Mouse (Mus musculus): Measurements from ENCODE around the gene Dapk1. TPM values are rescaled to one million over a fixed set of nuclear protein-coding genes. Genes with fewer than 3 reads are reported as not detected.

Dapk1 gene
- polyA plus RNA-seq, 1 experiment from 2014 or later = 34.1 TPM

- no peak for ATAC-seq
Observed at GRCm38 (mm10) chr13:60648350-60648749, 46.6 kb downstream of the Dapk1 start.

DNA sequence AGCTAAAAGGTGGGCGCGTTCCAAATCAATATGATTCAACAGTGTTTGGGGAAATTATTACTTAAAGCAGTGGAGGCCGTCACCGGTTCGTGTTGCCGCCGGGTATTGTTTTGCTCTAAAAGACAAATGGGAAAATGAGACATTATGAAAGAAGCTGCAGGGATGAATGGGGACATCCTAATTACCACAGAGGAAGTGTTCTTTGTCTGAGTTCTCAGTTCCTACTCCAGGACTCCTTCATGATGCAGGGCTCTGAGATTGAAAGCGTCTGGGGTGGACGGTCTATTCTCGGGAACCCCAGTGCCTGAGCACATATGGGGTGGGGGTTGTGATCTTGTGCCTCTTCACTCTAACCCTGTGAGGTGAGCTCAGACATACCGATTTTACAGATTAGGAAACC, 48.3 kb downstream of the Dapk1 start:
- Histone ChIP-seq H3K27ac (ENCODE audit: low read depth, low read length) (no peak overlapping the region), H3K4me2 (ENCODE audit: low read length) (no peak overlapping the region), H3K4me1 (ENCODE audit: control insufficient read depth, insufficient read depth, low read length) (no peaks in the 10 kb centered on the region), H3K36me3 (ENCODE audit: control insufficient read depth, insufficient read depth, low read length) (0 out of 2 replicates have a peak, but pooled peaks cover 2% of the 10 kb centered on the region), H3K9me3 (replicated peaks; ENCODE audit: control insufficient read depth, low read length) (no peaks in the 10 kb centered on the region), H3K4me3 (ENCODE audit: low read depth, low read length) (no peak overlapping the region), H3K9ac (ENCODE audit: low read length) (no peak overlapping the region), H3K27me3 (replicated peaks; ENCODE audit: control insufficient read depth, insufficient read depth, low read length) (no peaks in the 10 kb centered on the region)
- 86% methylated on average over 11 of the region's 11 CpGs for WGBS
- DNase-seq (ENCODE audit: low spot score) = no peak
- ATAC-seq = no peak

More at GRCm38 (mm10) chr13:60648350-60648749, 46.6 kb downstream of the Dapk1 start:
- Histone ChIP-seq H3K9me3 (replicated peaks; ENCODE audit: control insufficient read depth, low read length) (no peaks in the 10 kb centered on the region), H3K27me3 (replicated peaks; ENCODE audit: control insufficient read depth, insufficient read depth, low read length) (no peaks in the 10 kb centered on the region), H3K4me2 (ENCODE audit: low read length) (no peak overlapping the region), H3K27ac (ENCODE audit: low read depth, low read length) (no peak overlapping the region), H3K4me1 (ENCODE audit: control insufficient read depth, insufficient read depth, low read length) (no peaks in the 10 kb centered on the region), H3K9ac (ENCODE audit: low read length) (no peak overlapping the region), H3K36me3 (ENCODE audit: control insufficient read depth, insufficient read depth, low read length) (0 out of 2 replicates have a peak, but pooled peaks cover 2% of the 10 kb centered on the region), H3K4me3 (ENCODE audit: low read depth, low read length) (no peak overlapping the region)
- WGBS = 92% methylated on average over 5 of the region's 5 CpGs
- DNase-seq (ENCODE audit: low spot score) = no peak

- Histone ChIP-seq H3K27me3 (replicated peaks; ENCODE audit: control insufficient read depth, insufficient read depth, low read length) (no peaks in the 10 kb centered on the region), H3K36me3 (ENCODE audit: control insufficient read depth, insufficient read depth, low read length) (peaks cover 6% of the 10 kb centered on the region; the same call in 1 of the 2 replicates), H3K9me3 (replicated peaks; ENCODE audit: control insufficient read depth, low read length) (no peaks in the 10 kb centered on the region), H3K4me2 (ENCODE audit: low read length) (no peak overlapping the region), H3K4me3 (ENCODE audit: low read depth, low read length) (no peak overlapping the region), H3K27ac (ENCODE audit: low read depth, low read length) (no peak overlapping the region), H3K4me1 (ENCODE audit: control insufficient read depth, insufficient read depth, low read length) (no peaks in the 10 kb centered on the region), H3K9ac (ENCODE audit: low read length) (no peak overlapping the region)
- WGBS = 84% methylated on average over 2 of the region's 2 CpGs
- DNase-seq (ENCODE audit: low spot score) (no peak), ATAC-seq (no peak)
Observed at GRCm38 (mm10) chr13:60654017-60654565, 52.3 kb downstream of the Dapk1 start.

- Histone ChIP-seq H3K4me3 (ENCODE audit: low read depth, low read length) (no peak overlapping the region), H3K9ac (ENCODE audit: low read length) (no peak overlapping the region), H3K4me2 (ENCODE audit: low read length) (no peak overlapping the region), H3K4me1 (ENCODE audit: control insufficient read depth, insufficient read depth, low read length) (no peaks in the 10 kb centered on the region), H3K27ac (ENCODE audit: low read depth, low read length) (no peak overlapping the region), H3K36me3 (ENCODE audit: control insufficient read depth, insufficient read depth, low read length) (peaks cover 8% of the 10 kb centered on the region; the same call in 1 of the 2 replicates), H3K9me3 (replicated peaks; ENCODE audit: control insufficient read depth, low read length) (no peaks in the 10 kb centered on the region), H3K27me3 (replicated peaks; ENCODE audit: control insufficient read depth, insufficient read depth, low read length) (no peaks in the 10 kb centered on the region)
- no peak for DNase-seq (ENCODE audit: low spot score)
- 79% methylated on average over 3 of the region's 3 CpGs for WGBS
- ATAC-seq = no peak
Observed at GRCm38 (mm10) chr13:60655246-60655645, 53.5 kb downstream of the Dapk1 start.

- Histone ChIP-seq H3K9ac (ENCODE audit: low read length) (no peak overlapping the region), H3K27me3 (replicated peaks; ENCODE audit: control insufficient read depth, insufficient read depth, low read length) (no peaks in the 10 kb centered on the region), H3K4me2 (ENCODE audit: low read length) (no peak overlapping the region), H3K9me3 (replicated peaks; ENCODE audit: control insufficient read depth, low read length) (no peaks in the 10 kb centered on the region), H3K36me3 (ENCODE audit: control insufficient read depth, insufficient read depth, low read length) (peaks cover 8% of the 10 kb centered on the region; the same call in 1 of the 2 replicates), H3K4me1 (ENCODE audit: control insufficient read depth, insufficient read depth, low read length) (no peaks in the 10 kb centered on the region), H3K4me3 (ENCODE audit: low read depth, low read length) (no peak overlapping the region), H3K27ac (ENCODE audit: low read depth, low read length) (no peak overlapping the region)
- DNase-seq (ENCODE audit: low spot score) (no peak), ATAC-seq (no peak)
- 97% methylated on average over 1 of the region's 1 CpGs for WGBS
Observed at GRCm38 (mm10) chr13:60659600-60659999, 57.9 kb downstream of the Dapk1 start.

GRCm38 (mm10) chr13:60660056-60660455, 58.3 kb downstream of the Dapk1 start:
- ATAC-seq (no peak), DNase-seq (ENCODE audit: low spot score) (peak; percentile 33)
- H3K9ac ChIP-seq (ENCODE audit: low read length) = no peak overlapping the region
- H3K27ac ChIP-seq (ENCODE audit: low read depth, low read length) = no peak overlapping the region
- no peaks in the 10 kb centered on the region for H3K27me3 ChIP-seq (replicated peaks; ENCODE audit: control insufficient read depth, insufficient read depth, low read length)
- H3K4me1 ChIP-seq (ENCODE audit: control insufficient read depth, insufficient read depth, low read length) = no peaks in the 10 kb centered on the region
- no peaks in the 10 kb centered on the region for H3K9me3 ChIP-seq (replicated peaks; ENCODE audit: control insufficient read depth, low read length)
- H3K36me3 ChIP-seq (ENCODE audit: control insufficient read depth, insufficient read depth, low read length) = peaks cover 8% of the 10 kb centered on the region; the same call in 1 of the 2 replicates
- WGBS = 72% methylated on average over 2 of the region's 2 CpGs
- no peak overlapping the region for H3K4me3 ChIP-seq (ENCODE audit: low read depth, low read length)
- no peak overlapping the region for H3K4me2 ChIP-seq (ENCODE audit: low read length)

DNA sequence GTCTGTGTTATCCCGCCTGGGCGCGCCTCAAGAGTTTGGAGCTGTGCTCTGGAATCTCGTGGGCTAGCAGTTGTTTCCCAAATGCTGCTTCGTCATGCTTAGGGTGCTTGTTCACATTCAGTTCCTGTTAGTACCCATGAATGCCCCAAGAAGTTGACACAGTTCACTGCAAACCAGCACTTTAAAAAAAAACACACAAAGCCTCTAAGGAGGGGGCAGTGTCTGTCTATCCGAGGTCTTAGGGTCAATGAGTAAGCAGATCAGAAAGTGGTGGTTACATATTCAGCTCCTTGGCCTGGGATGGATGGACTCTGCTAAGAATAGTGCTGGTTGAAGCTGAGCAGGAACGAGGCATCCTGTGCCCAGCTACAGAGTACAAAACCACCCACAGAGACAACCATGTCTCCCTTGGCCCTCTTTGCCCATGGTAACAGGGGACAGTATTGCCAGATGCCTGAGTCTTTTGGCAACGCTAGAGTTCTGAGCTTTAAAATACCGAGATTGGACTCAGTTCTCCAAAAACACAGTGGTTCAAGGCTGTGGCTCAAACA, 59.0 kb downstream of the Dapk1 start:
- Histone ChIP-seq H3K9ac (ENCODE audit: low read length) (no peak overlapping the region), H3K4me3 (ENCODE audit: low read depth, low read length) (no peak overlapping the region), H3K27me3 (replicated peaks; ENCODE audit: control insufficient read depth, insufficient read depth, low read length) (no peaks in the 10 kb centered on the region), H3K27ac (ENCODE audit: low read depth, low read length) (no peak overlapping the region), H3K9me3 (replicated peaks; ENCODE audit: control insufficient read depth, low read length) (no peaks in the 10 kb centered on the region), H3K36me3 (ENCODE audit: control insufficient read depth, insufficient read depth, low read length) (peaks cover 8% of the 10 kb centered on the region; the same call in 1 of the 2 replicates), H3K4me1 (ENCODE audit: control insufficient read depth, insufficient read depth, low read length) (no peaks in the 10 kb centered on the region), H3K4me2 (ENCODE audit: low read length) (no peak overlapping the region)
- 86% methylated on average over 9 of the region's 9 CpGs for WGBS
- no peak for DNase-seq (ENCODE audit: low spot score)
- no peak for ATAC-seq

DNA sequence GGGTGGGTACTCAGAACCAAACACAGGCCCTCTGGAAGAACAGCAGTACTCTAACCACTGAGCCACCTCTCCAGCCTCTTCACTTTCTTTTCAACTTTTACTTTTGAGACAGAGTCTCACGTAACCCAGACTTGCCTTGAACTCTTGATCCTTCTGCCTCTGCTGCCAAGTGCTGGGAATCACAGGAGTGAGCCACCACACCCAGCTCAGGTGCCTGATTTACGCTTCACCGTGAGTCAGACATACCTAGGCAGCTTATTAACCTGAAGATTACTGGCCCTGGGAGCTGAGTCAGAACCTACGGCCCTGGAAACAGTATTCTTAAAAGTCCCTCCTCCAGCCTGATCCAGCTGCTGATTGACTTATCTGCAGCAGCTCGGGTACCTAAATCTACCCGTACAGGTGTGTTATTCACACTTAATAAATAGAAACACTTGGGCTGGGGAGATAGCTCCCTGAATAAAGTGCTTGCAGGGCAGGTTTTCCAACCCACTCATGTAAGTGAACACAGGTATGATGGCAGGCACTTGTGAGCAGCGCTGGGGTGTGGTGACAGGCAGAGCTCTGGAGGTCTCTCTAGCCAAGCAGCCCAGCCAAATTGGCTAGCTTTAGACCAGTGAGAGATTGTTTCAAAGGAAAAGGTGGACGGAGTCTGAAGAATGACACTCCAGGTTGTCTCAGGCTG, 60.9 kb downstream of the Dapk1 start:
- no peak overlapping the region for H3K27ac ChIP-seq (ENCODE audit: low read depth, low read length)
- WGBS = 91% methylated on average over 8 of the region's 8 CpGs
- H3K9ac ChIP-seq (ENCODE audit: low read length) = no peak overlapping the region
- DNase-seq (ENCODE audit: low spot score) (no peak), ATAC-seq (no peak)
- H3K36me3 ChIP-seq (ENCODE audit: control insufficient read depth, insufficient read depth, low read length) = peaks cover 5% of the 10 kb centered on the region; the same call in 1 of the 2 replicates
- H3K9me3 ChIP-seq (replicated peaks; ENCODE audit: control insufficient read depth, low read length) = no peaks in the 10 kb centered on the region
- H3K27me3 ChIP-seq (replicated peaks; ENCODE audit: control insufficient read depth, insufficient read depth, low read length) = no peaks in the 10 kb centered on the region
- H3K4me1 ChIP-seq (ENCODE audit: control insufficient read depth, insufficient read depth, low read length) = no peaks in the 10 kb centered on the region
- no peak overlapping the region for H3K4me3 ChIP-seq (ENCODE audit: low read depth, low read length)
- H3K4me2 ChIP-seq (ENCODE audit: low read length) = no peak overlapping the region

GRCm38 (mm10) chr13:60664058-60664457, 62.3 kb downstream of the Dapk1 start:
- peaks cover 5% of the 10 kb centered on the region; the same call in 1 of the 2 replicates for H3K36me3 ChIP-seq (ENCODE audit: control insufficient read depth, insufficient read depth, low read length)
- H3K27me3 ChIP-seq (replicated peaks; ENCODE audit: control insufficient read depth, insufficient read depth, low read length) = no peaks in the 10 kb centered on the region
- H3K4me3 ChIP-seq (ENCODE audit: low read depth, low read length) = no peak overlapping the region
- H3K9ac ChIP-seq (ENCODE audit: low read length) = no peak overlapping the region
- DNase-seq (ENCODE audit: low spot score) (no peak), ATAC-seq (no peak)
- 85% methylated on average over 3 of the region's 3 CpGs for WGBS
- H3K9me3 ChIP-seq (replicated peaks; ENCODE audit: control insufficient read depth, low read length) = no peaks in the 10 kb centered on the region
- no peak overlapping the region for H3K27ac ChIP-seq (ENCODE audit: low read depth, low read length)
- no peaks in the 10 kb centered on the region for H3K4me1 ChIP-seq (ENCODE audit: control insufficient read depth, insufficient read depth, low read length)
- no peak overlapping the region for H3K4me2 ChIP-seq (ENCODE audit: low read length)

Data from forebrain, embryonic 14.5 days (tissue).